Mouse (Mus musculus) thymus, adult 2 months (tissue): ENCODE measurements around the gene Zzef1. TPM values are rescaled to one million over a fixed set of nuclear protein-coding genes. Genes with fewer than 3 reads are reported as not detected.
A peak's percentile ranks its signal among the peaks of the same experiment; 100 is the strongest.

Experiments used
- DNase-seq: peaks from one replicate; pipeline ENCODE4 v3.0.0; 2021
- H3K27ac ChIP-seq: fragments of 200-500 bp; 2 replicates; pipeline ENCODE4 v1.5.1; 2012; ENCODE audit warnings: low read length, control low read depth; ENCODE audit not compliant: control insufficient read depth, insufficient read depth
- H3K27me3 ChIP-seq: fragments of 200-500 bp; 2 replicates; pipeline ENCODE4 v1.6.1; 2012; ENCODE audit warnings: mild to moderate bottlenecking, low read length, moderate library complexity, mixed read lengths; ENCODE audit not compliant: control insufficient read depth, insufficient read depth
- H3K36me3 ChIP-seq: fragments of 200-500 bp; 2 replicates; pipeline ENCODE4 v1.6.1; 2012; ENCODE audit warnings: mild to moderate bottlenecking, low read length, moderate library complexity; ENCODE audit not compliant: control insufficient read depth, insufficient read depth
- H3K4me1 ChIP-seq: fragments of 200-500 bp; replicated peaks from 2 replicates; pipeline ENCODE4 v1.6.1; 2012; ENCODE audit warnings: low read length; ENCODE audit not compliant: control insufficient read depth, insufficient read depth
- H3K4me3 ChIP-seq: fragments of 200-500 bp; 2 replicates; pipeline ENCODE4 v1.5.1; 2012; ENCODE audit warnings: mild to moderate bottlenecking, low read length, control low read depth, moderate library complexity; ENCODE audit not compliant: control insufficient read depth, insufficient read depth
- CTCF ChIP-seq: fragments of 200-500 bp; IDR thresholded peaks from 2 replicates; pipeline ENCODE4 v1.5.1; 2012; ENCODE audit warnings: mild to moderate bottlenecking, control low read depth, low read length, moderate library complexity, borderline replicate concordance; ENCODE audit not compliant: control insufficient read depth, poor library complexity, insufficient read depth; ENCODE audit errors: extremely low read depth
- POLR2A ChIP-seq: fragments of 200-500 bp; IDR thresholded peaks from 2 replicates; pipeline ENCODE4 v1.6.1; 2012; ENCODE audit warnings: mild to moderate bottlenecking, low read length, control low read depth, moderate library complexity; ENCODE audit not compliant: control insufficient read depth, poor library complexity, insufficient read depth; ENCODE audit errors: extremely low read depth
- WGBS: fragments of 180-500 bp; shearing (Covaris S2); methylation state at CpG from one replicate; pipeline ENCODE4 v1.1.7; 2018; 5-methylcytosine and 5-hydroxymethylcytosine counted together
- polyA plus RNA-seq: library from polyadenylated mRNA; depleted of rRNA; stranded (reverse); fragments of >200 nt; gene quantifications from 2 replicates; pipeline ENCODE4 v1.2.3, GENCODE M21; 2012; rRNA removed

Gene Zzef1
- polyA plus RNA-seq, 1 experiment = 52.8 TPM

- Histone ChIP-seq H3K36me3 (no peaks in the 10 kb centered on the region), H3K27me3 (no peaks in the 10 kb centered on the region), H3K4me3 (peak overlapping the region; percentile 64), H3K27ac (peak overlapping the region; percentile 68), H3K4me1 (peaks cover 57% of the 10 kb centered on the region)
- WGBS = 8% methylated on average over 15 of the region's 15 CpGs
- DNase-seq = no peak
- no peak; the same call in 1 of the 2 replicates for TF ChIP-seq POLR2A
- TF ChIP-seq CTCF = no peak
Observed at GRCm38 (mm10) chr11:72960723-72961071, 164.7 kb downstream of the Zzef1 start.

GRCm38 (mm10) chr11:72961072-72961980 is 165.3 kb downstream of the Zzef1 start, which contains the start of gene Atp2a3:
Atp2a3 (plus strand) TSS chr11:72961169.
- Histone ChIP-seq H3K27ac (peak within 1 kb of the TSS; percentile 90), H3K27me3 (no peaks in the 10 kb centered on the region), H3K36me3 (no peaks in the 10 kb centered on the region), H3K4me1 (peaks cover 57% of the 10 kb centered on the region), H3K4me3 (peak within 1 kb of the TSS; percentile 64)
- TF ChIP-seq POLR2A (peak; percentile 84), CTCF (peak; percentile 14; the same call in 1 of the 2 replicates)
- WGBS = under 1% methylated on average over 70 of the region's 70 CpGs
- DNase-seq = peak; percentile 91

- no peaks in the 10 kb centered on the region for H3K27me3 ChIP-seq
- WGBS = 82% methylated on average over 2 of the region's 2 CpGs
- peak overlapping the region; percentile 58 for H3K27ac ChIP-seq
- no peaks in the 10 kb centered on the region for H3K36me3 ChIP-seq
- no peak for TF ChIP-seq POLR2A
- TF ChIP-seq CTCF = no peak
- H3K4me1 ChIP-seq = peaks cover 54% of the 10 kb centered on the region
- H3K4me3 ChIP-seq = peak overlapping the region; percentile 64
- DNase-seq = no peak
Observed at GRCm38 (mm10) chr11:72962378-72962777, 166.4 kb downstream of the Zzef1 start.

GRCm38 (mm10) chr11:72963058-72963788 is 167.2 kb downstream of the Zzef1 start:
- no peak for DNase-seq
- TF ChIP-seq POLR2A = no peak
- no peak for TF ChIP-seq CTCF
- Histone ChIP-seq H3K36me3 (no peaks in the 10 kb centered on the region), H3K4me1 (peaks cover 49% of the 10 kb centered on the region), H3K27me3 (no peaks in the 10 kb centered on the region), H3K27ac (peak overlapping the region; percentile 58), H3K4me3 (peak overlapping the region; percentile 11; the same call in 1 of the 2 replicates)
- 7% methylated on average over 7 of the region's 7 CpGs for WGBS

- peak overlapping the region; percentile 58 for H3K27ac ChIP-seq
- TF ChIP-seq CTCF (no peak), POLR2A (no peak)
- DNase-seq = peak; percentile 32
- H3K4me3 ChIP-seq = peak overlapping the region; percentile 11; the same call in 1 of the 2 replicates
- H3K36me3 ChIP-seq = no peaks in the 10 kb centered on the region; the same call in 1 of the 2 replicates
- H3K27me3 ChIP-seq = no peaks in the 10 kb centered on the region
- WGBS = 5% methylated on average over 3 of the region's 3 CpGs
- H3K4me1 ChIP-seq = peaks cover 46% of the 10 kb centered on the region
Observed at GRCm38 (mm10) chr11:72963789-72964294, 167.8 kb downstream of the Zzef1 start.

GRCm38 (mm10) chr11:72974995-72975503 is 179.0 kb downstream of the Zzef1 start:
- Histone ChIP-seq H3K4me3 (no peak overlapping the region), H3K27ac (no peak overlapping the region), H3K4me1 (no peaks in the 10 kb centered on the region), H3K36me3 (peaks cover 75% of the 10 kb centered on the region), H3K27me3 (no peaks in the 10 kb centered on the region)
- no peak for TF ChIP-seq POLR2A
- 95% methylated on average over 13 of the region's 13 CpGs for WGBS
- no peak for DNase-seq

Other genes starting within 250 kb of the Zzef1 start
- 13.5 and 15.4 TPM in 2 replicates for gene Spns3, start 245.7 kb upstream of the Zzef1 start, polyA plus RNA-seq
- gene Ube2g1, start 188.9 kb upstream of the Zzef1 start, polyA plus RNA-seq = 13.3 and 14.8 TPM in 2 replicates
- gene Ankfy1, start 106.2 kb upstream of the Zzef1 start, polyA plus RNA-seq = 41.1 and 41.2 TPM in 2 replicates
- gene Cyb5d2, start 84 bp upstream of the Zzef1 start, polyA plus RNA-seq = 3.6 and 4.8 TPM in 2 replicates
- 478 and 539 TPM in 2 replicates for gene Atp2a3, start 164.9 kb downstream of the Zzef1 start, polyA plus RNA-seq
- gene P2rx1, start 202.9 kb downstream of the Zzef1 start, polyA plus RNA-seq = 82.6 and 103 TPM in 2 replicates
- gene Camkk1, start 222.8 kb downstream of the Zzef1 start, polyA plus RNA-seq = 35.4 and 40.0 TPM in 2 replicates